Mouse (Mus musculus) embryo, embryonic 10 days (tissue): ENCODE measurements around the gene Hist1h2be.

Experiments
- DNase-seq: peaks from one replicate; pipeline ENCODE4 v3.0.0-alpha.2; 2015; ENCODE audit warnings: low spot score

The Hist1h2be gene

GRCm38 (mm10) chr13:23620733-23621531 is at the start of gene Hist1h2be:
Gene Hist1h2be (minus strand): TSS chr13:23621124.
- peak; percentile 95 for DNase-seq

- no peak for DNase-seq
Observed at GRCm38 (mm10) chr13:23662536-23662935, 41.6 kb upstream of the Hist1h2be start.

GRCm38 (mm10) chr13:23659636-23660366 is 38.9 kb upstream of the Hist1h2be start:
- no peak for DNase-seq

DNA sequence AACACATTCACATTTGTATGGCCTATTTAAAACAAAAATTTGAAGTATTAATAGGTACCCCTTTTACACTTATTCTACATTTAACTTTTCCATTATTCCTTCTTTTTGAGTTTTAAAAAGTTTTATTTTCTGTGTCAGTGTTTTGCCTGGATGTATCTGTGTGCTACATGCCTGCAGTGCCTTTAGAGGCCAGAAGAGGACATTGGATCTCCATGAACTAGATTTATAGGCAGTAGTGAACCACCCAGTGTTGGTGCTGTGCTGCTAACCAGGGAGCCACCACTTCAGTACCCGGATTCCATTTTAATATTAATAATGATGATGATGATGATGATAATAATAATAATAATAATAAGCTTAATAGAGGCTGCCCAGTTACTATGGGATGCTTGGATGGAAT is 9.7 kb upstream of the Hist1h2be start:
- peak; percentile 58 for DNase-seq

GRCm38 (mm10) chr13:23622861-23623450 is 2.0 kb upstream of the Hist1h2be start:
- peak; percentile 13 for DNase-seq

- DNase-seq: peak; percentile 90
Observed at GRCm38 (mm10) chr13:23622175-23622671, 1.3 kb upstream of the Hist1h2be start, which contains the start of gene Hist1h1e. Gene Hist1h1e (minus strand): TSS chr13:23622558.

DNA sequence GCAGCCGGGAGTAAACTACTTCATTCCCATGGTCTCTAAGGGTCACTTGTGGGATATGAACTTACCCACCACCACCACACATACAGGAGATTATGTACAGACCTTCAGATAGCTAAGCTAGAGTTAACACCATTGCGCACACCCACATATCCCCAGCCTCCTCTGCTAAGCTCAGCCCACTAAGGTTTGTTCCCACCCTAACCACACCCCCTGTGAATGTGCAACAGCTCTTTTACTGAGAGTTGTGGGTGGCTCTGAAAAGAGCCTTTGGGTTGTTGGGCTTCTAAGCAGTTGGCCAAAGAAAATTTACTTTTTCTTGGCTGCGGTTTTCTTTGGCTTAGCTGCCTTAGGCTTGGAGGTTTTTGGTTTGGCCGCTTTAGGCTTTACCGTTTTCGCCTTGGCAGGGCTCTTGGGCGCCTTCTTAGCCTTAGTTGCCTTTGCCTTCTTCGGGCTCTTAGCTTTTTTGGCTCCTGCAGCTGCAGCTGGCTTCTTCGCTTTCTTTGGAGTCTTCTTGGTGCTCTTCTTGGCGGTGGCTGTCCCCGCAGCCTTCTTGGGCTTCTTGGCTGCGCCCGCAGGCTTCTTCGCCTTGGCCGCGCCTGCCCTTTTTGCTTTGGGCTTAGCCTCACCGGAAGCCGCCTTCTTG is 729 bp upstream of the Hist1h2be start:
- DNase-seq: peak; percentile 87

DNA sequence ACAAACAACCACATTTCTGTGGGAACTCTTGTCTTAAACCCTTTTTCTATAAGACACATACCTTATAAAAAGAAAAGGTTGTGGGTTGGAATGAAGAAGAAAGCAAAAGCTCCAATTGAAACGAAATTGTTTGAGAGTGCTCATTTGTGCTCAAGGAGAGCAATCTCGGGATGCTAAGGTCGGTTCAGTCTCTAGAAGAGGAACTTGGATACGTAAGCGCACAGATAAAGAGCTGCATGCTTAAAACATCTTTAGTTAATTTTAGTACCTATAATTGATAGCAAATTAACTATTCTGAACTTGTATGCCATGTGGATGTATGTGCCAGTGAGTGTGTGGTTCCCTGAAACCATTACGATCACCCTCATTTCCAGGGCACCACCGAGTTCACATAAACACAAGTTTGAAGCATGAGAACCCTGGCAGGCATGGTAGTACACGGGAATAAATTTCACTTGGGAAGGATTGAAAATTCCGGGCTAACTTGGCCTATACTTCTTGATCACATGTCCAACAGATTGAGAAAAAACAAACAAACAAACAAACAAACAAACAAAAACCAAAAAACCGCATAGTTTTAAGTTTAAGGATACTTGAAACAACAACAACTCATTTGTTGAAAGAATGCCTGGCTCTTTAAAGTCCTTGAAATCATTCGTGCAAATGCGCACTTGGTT is 730 bp downstream of the Hist1h2be start:
- peak; percentile 22 for DNase-seq

GRCm38 (mm10) chr13:23611638-23612037 is 9.3 kb downstream of the Hist1h2be start:
- no peak for DNase-seq

DNA sequence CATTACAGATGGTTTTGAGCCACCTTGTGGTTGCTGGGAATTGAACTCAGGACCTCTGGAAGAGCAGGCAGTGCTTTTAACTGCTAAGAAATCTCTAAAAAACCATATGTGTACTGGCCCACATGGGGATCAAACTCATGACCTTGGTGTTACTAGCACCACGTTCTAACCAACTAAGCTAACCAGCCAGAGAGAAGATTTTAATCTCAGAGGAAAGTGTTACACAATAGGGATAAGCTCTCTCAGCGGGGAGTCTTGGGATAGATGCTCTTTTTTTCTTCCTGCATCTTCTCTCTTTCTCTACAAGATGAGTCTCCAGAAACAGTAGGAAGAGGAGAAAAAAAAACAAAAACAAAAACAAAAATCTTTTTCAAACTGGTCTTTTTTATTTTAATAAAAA is 10.5 kb downstream of the Hist1h2be start:
- DNase-seq: no peak

- DNase-seq: no peak
Observed at GRCm38 (mm10) chr13:23609844-23610243, 11.1 kb downstream of the Hist1h2be start.

GRCm38 (mm10) chr13:23609209-23609608 is 11.7 kb downstream of the Hist1h2be start:
- no peak for DNase-seq

DNA sequence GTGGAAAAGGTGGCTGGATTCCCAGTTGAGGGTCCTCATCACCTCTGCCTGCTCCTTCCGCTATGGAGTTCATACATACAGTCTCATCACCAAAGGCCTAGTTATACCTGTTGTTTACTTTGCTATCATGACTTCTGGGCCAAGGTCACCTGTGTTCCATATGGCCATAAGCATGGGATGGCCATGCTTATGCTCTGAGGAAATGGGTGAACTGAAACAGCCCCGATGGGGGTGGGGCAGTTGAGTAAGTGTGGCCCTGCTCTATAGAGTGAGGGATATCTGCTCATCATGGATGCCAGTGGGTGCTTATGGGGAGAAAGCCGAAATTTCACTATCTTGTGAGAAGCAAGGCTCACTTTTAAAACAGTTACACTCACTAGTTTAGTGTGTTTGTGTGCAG is 15.9 kb downstream of the Hist1h2be start:
- no peak for DNase-seq

GRCm38 (mm10) chr13:23604452-23604851 is 16.5 kb downstream of the Hist1h2be start:
- no peak for DNase-seq

DNA sequence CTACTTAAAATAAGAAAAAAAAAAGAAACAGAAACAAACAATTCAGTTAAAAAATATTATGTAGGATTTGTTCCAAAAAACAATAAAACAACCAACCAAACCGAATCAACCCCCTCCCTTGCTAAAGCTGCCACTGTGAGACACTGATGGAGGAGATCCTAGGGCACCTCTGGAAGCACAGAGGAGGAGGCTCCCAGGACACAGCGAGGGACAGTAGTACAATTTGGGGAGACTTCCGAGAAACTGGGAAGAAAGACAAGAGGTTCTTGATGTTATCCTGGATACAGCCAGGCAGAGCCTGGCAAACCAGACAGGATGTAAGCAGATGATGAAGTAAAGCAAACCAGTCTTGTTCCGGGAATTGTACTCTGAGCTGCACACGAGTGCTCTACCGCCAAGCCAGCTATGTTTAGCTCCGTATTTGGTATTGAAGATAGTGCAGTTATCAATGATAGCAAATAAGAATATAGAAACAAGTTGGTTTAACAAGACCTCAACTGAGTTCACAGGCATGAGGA is 17.7 kb downstream of the Hist1h2be start:
- no peak for DNase-seq

GRCm38 (mm10) chr13:23597957-23598356 is 23.0 kb downstream of the Hist1h2be start:
- peak; percentile 79 for DNase-seq

DNA sequence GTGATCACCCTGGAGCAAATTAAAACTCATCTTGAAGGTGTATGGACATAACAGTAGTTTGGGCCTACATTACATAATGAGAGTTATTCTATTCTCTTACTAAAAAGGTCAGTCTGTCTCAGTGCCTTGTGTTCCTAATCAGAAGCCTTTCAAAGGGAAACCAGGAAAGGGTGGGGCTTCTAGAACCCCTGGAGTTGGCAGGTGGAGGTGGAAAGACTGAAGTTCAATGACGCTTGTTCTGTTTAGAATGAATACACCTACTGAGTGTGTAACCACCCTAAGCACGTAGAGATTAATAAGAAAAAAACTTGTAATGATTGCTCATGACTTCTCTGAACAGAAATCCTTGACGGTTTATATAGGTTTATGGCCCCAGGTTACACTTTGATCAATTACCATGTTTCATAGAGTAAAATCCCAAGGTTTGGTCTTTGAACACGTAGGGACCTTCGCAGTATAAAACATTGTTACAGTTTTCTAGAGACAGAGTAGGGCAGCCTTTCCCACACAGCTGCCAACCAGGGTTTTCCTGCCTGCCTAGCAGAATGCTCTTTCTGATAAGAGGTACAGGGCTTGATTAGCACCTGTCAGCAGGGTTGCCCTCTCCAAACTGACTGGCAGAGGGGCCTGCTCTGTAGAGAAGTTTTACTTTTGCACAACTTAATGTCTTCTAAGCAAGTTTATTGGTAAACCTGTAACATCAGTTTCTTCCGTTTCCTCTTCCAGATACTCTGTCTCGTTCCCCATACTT is 25.1 kb downstream of the Hist1h2be start:
- no peak for DNase-seq

DNA sequence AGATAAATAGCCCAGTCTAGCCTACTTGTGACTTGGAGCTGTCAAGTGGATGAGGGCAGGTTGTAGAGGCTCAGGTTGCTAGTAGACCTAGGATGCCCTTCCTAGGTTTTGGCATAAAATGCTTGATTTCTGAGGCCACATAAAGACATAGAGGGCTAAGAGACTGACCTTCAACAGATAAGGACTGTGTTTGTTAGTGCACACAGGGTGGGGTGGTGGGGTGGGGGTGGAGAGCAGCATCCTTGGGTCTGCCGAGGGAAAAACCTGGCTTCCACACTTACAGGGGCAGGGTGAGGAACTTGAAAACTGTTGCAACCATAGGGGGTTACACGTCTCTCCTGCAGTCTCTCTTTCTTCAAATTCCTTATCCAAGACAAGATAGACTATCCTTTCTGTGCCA is 25.7 kb downstream of the Hist1h2be start:
- DNase-seq: no peak

GRCm38 (mm10) chr13:23593051-23593770 is 27.7 kb downstream of the Hist1h2be start:
- no peak for DNase-seq

DNA sequence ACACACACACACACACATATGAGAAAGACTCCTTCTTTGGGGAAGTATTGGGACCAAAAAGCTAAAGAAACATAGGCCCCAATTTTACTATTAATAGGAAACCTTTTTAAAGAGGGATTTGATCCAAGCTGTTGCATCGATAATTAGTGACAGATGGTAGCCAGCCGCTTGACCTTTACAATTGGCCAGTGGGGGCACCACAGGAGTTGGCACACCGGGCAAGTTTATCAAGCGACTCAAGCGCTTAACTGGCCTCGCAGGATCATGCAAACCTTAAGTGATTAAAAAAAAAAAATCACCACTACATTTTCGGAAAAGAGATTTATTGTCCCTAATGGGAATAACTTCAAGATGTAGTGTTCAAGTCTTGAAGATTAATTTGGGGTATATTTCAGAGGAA is 28.3 kb downstream of the Hist1h2be start:
- DNase-seq: no peak
